12 mouse cellular contexts compared by ENCODE assay signal in genomic region chr2:84731206-84731605, GRCm38 (mm10). TPM values are rescaled to one million over a fixed set of nuclear protein-coding genes. Genes with fewer than 3 reads are reported as not detected.
"Had no signal": no experiment of that assay in that cellular context is flagged by ENCODE, and none has a peak within 500 bp of the region (broad histone marks: within the 10 kb centered on the region; RNA-seq: fewer than 3 reads in every experiment).

No protein-coding gene starts in this region.

- DNase-seq: layer of hippocampus, postnatal 36 days; lung, postnatal 14 days; thymus, postnatal 4 days had no signal

- H3K9me3 ChIP-seq: intestine, embryonic 15.5 days; limb, embryonic 15.5 days; lung, embryonic 15.5 days; megakaryocyte, embryonic 14.5 days; midbrain, embryonic 15.5 days; neural tube, embryonic 12.5 days had no signal

- H3K9ac ChIP-seq: intestine, embryonic 15.5 days; limb, embryonic 15.5 days; lung, embryonic 15.5 days; midbrain, embryonic 15.5 days; neural tube, embryonic 12.5 days had no signal

- H3K36me3 ChIP-seq: intestine, embryonic 15.5 days; limb, embryonic 15.5 days; lung, embryonic 15.5 days; midbrain, embryonic 15.5 days; neural tube, embryonic 12.5 days had no signal

- H3K4me3 ChIP-seq: intestine, embryonic 15.5 days; limb, embryonic 15.5 days; lung, embryonic 15.5 days; megakaryocyte, embryonic 14.5 days; midbrain, embryonic 15.5 days; neural tube, embryonic 12.5 days had no signal

- H3K4me2 ChIP-seq: intestine, embryonic 15.5 days; limb, embryonic 15.5 days; lung, embryonic 15.5 days; midbrain, embryonic 11.5 days; midbrain, embryonic 15.5 days; neural tube, embryonic 12.5 days had no signal

- ATAC-seq: intestine, embryonic 15.5 days; midbrain, embryonic 15.5 days had no signal

- H3K27me3 ChIP-seq: midbrain, embryonic 15.5 days; neural tube, embryonic 12.5 days had no signal

- H3K27ac ChIP-seq: intestine, embryonic 15.5 days; limb, embryonic 15.5 days; lung, embryonic 15.5 days; macrophage; midbrain, embryonic 15.5 days; neural tube, embryonic 12.5 days; stomach, postnatal 0 days had no signal

RNA-seq across cellular contexts. Expression of gene Ypel4, which starts 2.7 kb away (rescaled TPM):
- polyA plus RNA-seq: macrophage had no signal

RNA-seq across cellular contexts. Expression of gene Gm19426, which starts 12.2 kb away (rescaled TPM):
- polyA plus RNA-seq: macrophage had no signal
